Mouse (Mus musculus) myocyte (in vitro differentiated cells): Measurements from ENCODE around the gene Emc6. TPM values are rescaled to one million over a fixed set of nuclear protein-coding genes. Genes with fewer than 3 reads are reported as not detected.
A peak's percentile ranks its signal among the peaks of the same experiment; 100 is the strongest.

Source experiments
- H3K27me3 ChIP-seq: one replicate; pipeline ENCODE4 v1.6.1; 2011; ENCODE audit not compliant: control insufficient read depth, insufficient read depth, insufficient read length
- H3K36me3 ChIP-seq: one replicate; pipeline ENCODE4 v1.6.1; 2011; ENCODE audit not compliant: control insufficient read depth, insufficient read depth
- H3K4me2 ChIP-seq: one replicate; pipeline ENCODE4 v1.6.1; 2011; ENCODE audit warnings: low read depth, control low read depth
- H3K4me3 ChIP-seq: one replicate; pipeline ENCODE4 v1.5.1; 2011; ENCODE audit warnings: mild to moderate bottlenecking, control low read depth, moderate library complexity
- H3K79me2 ChIP-seq: one replicate; pipeline ENCODE4 v1.6.1; 2011; ENCODE audit not compliant: control insufficient read depth, insufficient read depth
- H3ac ChIP-seq: one replicate; pipeline ENCODE4 v1.6.1; 2011; ENCODE audit not compliant: control insufficient read depth, insufficient read length
- CEBPB ChIP-seq: IDR thresholded peaks from 2 replicates; pipeline ENCODE4 v1.6.1; 2011; ENCODE audit warnings: mild to moderate bottlenecking, moderate library complexity; ENCODE audit not compliant: poor library complexity, insufficient read depth, severe bottlenecking
- E2F4 ChIP-seq: IDR thresholded peaks from one replicate; pipeline ENCODE4 v1.6.1; 2011; ENCODE audit warnings: mild to moderate bottlenecking, control low read depth, moderate library complexity; ENCODE audit not compliant: insufficient read depth
- MAX ChIP-seq: IDR thresholded peaks from one replicate; pipeline ENCODE4 v1.6.1; 2011; ENCODE audit warnings: low read depth, mild to moderate bottlenecking, control low read depth
- MYOD1 ChIP-seq, 3 experiments: IDR thresholded peaks; one replicate each; pipeline ENCODE4 v1.6.1; 2011; ENCODE audit warnings: control low read depth in 2 of 3, low read depth in 2 of 3, mild to moderate bottlenecking in 2 of 3, moderate library complexity in 1 of 3; ENCODE audit not compliant: insufficient read length in 2 of 3, control insufficient read depth in 1 of 3
- MYOG ChIP-seq, 3 experiments: IDR thresholded peaks; one replicate each; pipeline ENCODE4 v1.6.1; 2011; ENCODE audit warnings: control low read depth in 2 of 3, low read depth in 2 of 3, mild to moderate bottlenecking in 2 of 3; ENCODE audit not compliant: insufficient read length in 2 of 3, control insufficient read depth in 1 of 3, insufficient read depth in 1 of 3
- POLR2A ChIP-seq: IDR thresholded peaks from one replicate; pipeline ENCODE4 v1.6.1; 2011; ENCODE audit warnings: low read depth, mild to moderate bottlenecking, control low read depth, moderate library complexity; ENCODE audit not compliant: insufficient read length
- POLR2AphosphoS2 ChIP-seq: IDR thresholded peaks from one replicate; pipeline ENCODE4 v1.6.1; 2011; ENCODE audit warnings: low read depth, control low read depth; ENCODE audit not compliant: insufficient read length
- REST ChIP-seq: IDR thresholded peaks from one replicate; pipeline ENCODE4 v1.6.1; 2011; ENCODE audit warnings: mild to moderate bottlenecking, control low read depth, moderate library complexity; ENCODE audit not compliant: insufficient read depth, insufficient read length
- SRF ChIP-seq: IDR thresholded peaks from one replicate; pipeline ENCODE4 v1.6.1; 2011; ENCODE audit warnings: low read depth; ENCODE audit not compliant: control insufficient read depth, insufficient read length
- TCF12 ChIP-seq: IDR thresholded peaks from one replicate; pipeline ENCODE4 v1.6.1; 2011; ENCODE audit warnings: mild to moderate bottlenecking, control low read depth; ENCODE audit not compliant: poor library complexity, insufficient read depth, severe bottlenecking
- TCF3 ChIP-seq: IDR thresholded peaks from one replicate; pipeline ENCODE4 v1.6.1; 2011; ENCODE audit warnings: low read depth, control low read depth; ENCODE audit not compliant: insufficient read length
- USF1 ChIP-seq: IDR thresholded peaks from one replicate; pipeline ENCODE4 v1.6.1; 2011; ENCODE audit warnings: low read depth, mild to moderate bottlenecking, control low read depth, moderate library complexity
- polyA plus RNA-seq: library from polyadenylated mRNA; unstranded; fragments of >200 nt; fragmentation: generic; extraction: Trizol; gene quantifications from one replicate; pipeline ENCODE4 v1.2.1, GENCODE M21; 2012; ENCODE audit warnings: missing spikeins

Gene Emc6
- polyA plus RNA-seq, 1 experiment: 68.2 TPM

DNA sequence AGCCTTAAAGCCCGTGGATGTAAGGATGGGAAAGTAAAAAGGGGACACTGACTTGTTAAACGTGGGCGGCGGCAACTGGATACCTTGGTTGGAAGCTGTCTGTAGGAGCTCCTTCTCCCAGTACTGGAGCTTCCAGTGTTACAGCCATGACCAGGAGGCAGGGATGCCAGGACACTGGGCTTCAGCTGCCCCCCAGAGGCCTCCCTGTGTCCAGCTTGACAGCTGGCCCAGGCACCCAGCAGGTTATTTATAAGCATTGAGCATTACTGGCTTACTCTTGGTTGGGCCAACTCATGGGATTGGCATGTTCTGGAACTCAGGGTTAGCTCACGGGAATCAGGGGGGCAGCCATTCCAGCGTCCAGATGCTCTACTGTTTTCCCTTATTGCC is 16.0 kb downstream of the Emc6 start:
- H3K27me3 ChIP-seq: no peaks in the 10 kb centered on the region
- H3ac ChIP-seq: peak overlapping the region; percentile 62
- peak overlapping the region; percentile 64 for H3K4me2 ChIP-seq
- H3K79me2 ChIP-seq: no peaks in the 10 kb centered on the region
- H3K4me3 ChIP-seq: peak overlapping the region; percentile 20
- TF ChIP-seq POLR2AphosphoS2 (no peak), USF1 (no peak), CEBPB (no peak), TCF12 (peak; percentile 53), MAX (no peak), REST (no peak), TCF3 (peak; percentile 40), MYOG (IDR thresholded peaks at IDR 0.05; ENCODE audit: control insufficient read depth in 1 of 3, insufficient read depth in 1 of 3, insufficient read length in 2 of 3, low read depth in 2 of 3) (peak; percentile 85 to 96 (median 87)), POLR2A (no peak), MYOD1 (IDR thresholded peaks at IDR 0.05; ENCODE audit: control insufficient read depth in 1 of 3, insufficient read length in 2 of 3, low read depth in 2 of 3) (peak; percentile 30 to 92 (median 86)), E2F4 (no peak), SRF (no peak)
- no peaks in the 10 kb centered on the region for H3K36me3 ChIP-seq

DNA sequence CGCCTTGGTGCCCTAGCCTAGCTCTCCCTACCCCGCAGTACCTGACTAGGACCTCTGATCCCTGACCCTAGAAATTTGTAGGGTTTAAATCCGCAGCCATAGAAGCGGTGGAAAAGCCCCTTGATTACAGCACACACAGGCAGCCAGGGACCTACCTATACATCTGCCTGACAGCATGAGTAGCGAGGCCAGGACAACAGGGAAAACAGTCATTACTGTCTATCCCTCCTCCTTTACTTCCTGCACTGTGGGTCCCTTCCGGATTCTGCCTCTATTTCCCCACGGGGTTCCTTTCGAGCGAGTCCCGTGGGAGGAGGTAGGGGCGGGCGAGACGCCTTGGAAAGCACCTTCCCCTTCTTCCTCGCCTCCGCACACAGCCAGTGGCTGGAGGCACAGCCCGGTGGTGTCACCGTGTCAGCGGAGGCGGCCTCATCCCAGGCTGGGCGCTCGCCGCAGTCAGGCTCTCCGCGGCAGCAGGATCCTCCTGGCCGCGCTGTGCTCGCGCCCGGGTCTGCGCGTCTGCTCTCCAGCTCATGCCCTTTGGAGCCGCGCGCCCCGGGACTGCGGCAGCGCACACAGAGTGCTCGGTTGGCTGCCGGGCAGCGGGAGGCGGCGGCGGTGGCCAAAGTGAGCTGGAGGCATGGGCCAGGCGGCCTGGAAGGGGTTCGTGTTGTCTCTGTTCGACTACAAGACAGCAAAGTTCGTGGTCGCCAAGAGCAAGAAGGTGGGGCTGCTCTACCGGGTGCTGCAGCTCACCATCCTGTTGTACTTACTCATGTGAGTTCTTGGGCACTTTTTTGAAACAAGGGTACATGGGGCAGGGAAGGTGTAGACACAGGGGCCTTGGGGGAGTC is 16.7 kb downstream of the Emc6 start, which contains the start of gene P2rx5:
TSS of gene P2rx5 (plus strand) at position 465 of the 854 bp plus-strand sequence.
- peak within 1 kb of the TSS; percentile 62 for H3ac ChIP-seq
- no peaks in the 10 kb centered on the region for H3K36me3 ChIP-seq
- TF ChIP-seq POLR2A (peak; percentile 56), MYOG (IDR thresholded peaks at IDR 0.05; ENCODE audit: control insufficient read depth in 1 of 3, insufficient read depth in 1 of 3, insufficient read length in 2 of 3, low read depth in 2 of 3) (peak in 2 of 3 experiments; percentile 11 to 31), E2F4 (no peak), MAX (no peak), REST (no peak), USF1 (no peak), MYOD1 (IDR thresholded peaks at IDR 0.05; ENCODE audit: control insufficient read depth in 1 of 3, insufficient read length in 2 of 3, low read depth in 2 of 3) (peak in 1 of 3 experiments; percentile 21), TCF3 (no peak), SRF (no peak)
- H3K4me3 ChIP-seq: peak within 1 kb of the TSS; percentile 20
- no peaks in the 10 kb centered on the region for H3K27me3 ChIP-seq
- H3K4me2 ChIP-seq: peak within 1 kb of the TSS; percentile 64
- H3K79me2 ChIP-seq: no peaks in the 10 kb centered on the region

DNA sequence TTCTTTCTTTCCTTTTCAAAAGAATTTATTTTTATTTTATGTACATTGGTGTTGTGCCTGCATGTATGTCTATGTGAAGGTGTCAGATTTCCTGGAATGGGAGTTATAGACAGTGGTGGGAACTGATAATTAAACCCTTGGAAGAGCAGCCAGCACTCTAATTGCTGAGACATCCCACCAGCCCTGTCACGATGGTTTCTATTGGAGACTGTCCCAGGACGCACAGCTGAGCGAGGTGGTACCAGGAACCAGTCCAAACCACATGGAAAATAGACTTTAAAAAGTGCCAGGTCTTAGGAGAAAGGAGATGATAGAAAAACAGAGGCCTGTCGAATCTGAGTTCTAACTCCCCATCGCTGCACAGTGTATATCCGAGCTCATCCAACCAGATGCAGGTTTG is 21.8 kb downstream of the Emc6 start:
- no peaks in the 10 kb centered on the region for H3K27me3 ChIP-seq

DNA sequence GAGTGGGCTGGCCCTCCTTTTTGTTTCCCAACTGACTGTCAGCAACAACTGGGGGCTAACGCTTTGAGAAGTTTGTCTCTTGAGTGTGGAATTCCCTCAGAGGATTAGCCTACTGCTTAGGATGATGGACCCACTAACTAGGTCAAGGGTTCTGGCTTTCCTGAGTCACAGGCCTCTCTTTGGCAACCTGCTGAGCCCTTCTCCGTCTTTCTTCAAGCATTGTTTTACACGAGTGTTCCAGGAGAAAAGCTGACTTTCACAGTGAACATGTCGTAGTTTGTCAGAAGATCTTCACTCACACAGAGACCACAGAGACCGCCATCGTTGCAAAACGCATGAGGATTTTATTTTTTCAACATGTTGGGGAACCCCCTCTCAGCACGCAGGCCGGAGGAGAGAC is 28.6 kb downstream of the Emc6 start:
- Histone ChIP-seq H3K4me2 (no peak overlapping the region), H3K36me3 (no peaks in the 10 kb centered on the region), H3ac (no peak overlapping the region), H3K27me3 (no peaks in the 10 kb centered on the region), H3K4me3 (no peak overlapping the region), H3K79me2 (no peaks in the 10 kb centered on the region)
- TF ChIP-seq TCF3 (no peak), MYOG (IDR thresholded peaks at IDR 0.05; ENCODE audit: control insufficient read depth in 1 of 3, insufficient read depth in 1 of 3, insufficient read length in 2 of 3, low read depth in 2 of 3) (no peak), MAX (no peak), TCF12 (no peak), CEBPB (no peak), E2F4 (no peak)

More for the DNA sequence above, 21.8 kb downstream of the Emc6 start:
- TF ChIP-seq MYOD1 (IDR thresholded peaks at IDR 0.05; ENCODE audit: control insufficient read depth in 1 of 3, insufficient read length in 2 of 3, low read depth in 2 of 3) (no peak), SRF (no peak)
- Histone ChIP-seq H3K4me3 (no peak overlapping the region), H3ac (no peak overlapping the region), H3K36me3 (no peaks in the 10 kb centered on the region), H3K4me2 (peak overlapping the region; percentile 43), H3K79me2 (no peaks in the 10 kb centered on the region)

DNA sequence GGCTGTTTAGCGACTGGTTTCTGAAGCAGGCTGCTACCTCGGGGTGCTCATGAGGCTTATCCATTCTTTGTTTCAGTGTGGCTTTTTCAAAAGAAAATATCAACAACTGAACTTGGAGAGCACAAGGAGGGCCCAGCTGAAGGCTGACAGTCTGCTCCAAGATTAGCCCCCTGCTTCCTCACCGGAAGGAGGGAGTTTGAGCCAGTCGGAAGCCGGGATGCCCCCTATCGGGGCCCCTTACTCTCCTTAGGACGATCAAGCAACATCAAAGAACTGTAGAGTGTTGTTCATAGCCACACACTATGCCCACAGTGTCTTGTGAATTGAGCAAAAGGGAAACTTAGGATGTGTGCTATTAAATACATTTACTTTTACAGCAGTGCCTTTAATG is 29.9 kb downstream of the Emc6 start:
- TF ChIP-seq SRF (no peak), POLR2A (no peak), USF1 (no peak), MYOG (IDR thresholded peaks at IDR 0.05; ENCODE audit: control insufficient read depth in 1 of 3, insufficient read depth in 1 of 3, insufficient read length in 2 of 3, low read depth in 2 of 3) (no peak)
- no peak overlapping the region for H3K4me3 ChIP-seq
- H3ac ChIP-seq: no peak overlapping the region
- H3K27me3 ChIP-seq: no peaks in the 10 kb centered on the region
- H3K79me2 ChIP-seq: no peaks in the 10 kb centered on the region
- no peak overlapping the region for H3K4me2 ChIP-seq
- H3K36me3 ChIP-seq: no peaks in the 10 kb centered on the region
